Mouse (Mus musculus) adrenal gland, postnatal 0 days (tissue): ENCODE measurements around the gene Trmt1l. TPM values are rescaled to one million over a fixed set of nuclear protein-coding genes. Genes with fewer than 3 reads are reported as not detected.

Experiments used
- microRNA-seq: library from miRNA; unstranded; fragments of <30 nt; microRNA quantifications from one replicate; pipeline ENCODE4, GENCODE M21; 2016; ENCODE audit warnings: borderline replicate concordance; ENCODE audit not compliant: insufficient number of aligned reads
- polyA plus RNA-seq: library from polyadenylated mRNA; unstranded; fragments of >200 nt; fragmentation: Nextera tagmentation; extraction: Ambion mirVana; gene quantifications from 2 replicates; pipeline ENCODE4 v1.2.1, GENCODE M21; 2015

The Trmt1l gene
- 16.0 and 25.7 TPM in 2 replicates for polyA plus RNA-seq

DNA sequence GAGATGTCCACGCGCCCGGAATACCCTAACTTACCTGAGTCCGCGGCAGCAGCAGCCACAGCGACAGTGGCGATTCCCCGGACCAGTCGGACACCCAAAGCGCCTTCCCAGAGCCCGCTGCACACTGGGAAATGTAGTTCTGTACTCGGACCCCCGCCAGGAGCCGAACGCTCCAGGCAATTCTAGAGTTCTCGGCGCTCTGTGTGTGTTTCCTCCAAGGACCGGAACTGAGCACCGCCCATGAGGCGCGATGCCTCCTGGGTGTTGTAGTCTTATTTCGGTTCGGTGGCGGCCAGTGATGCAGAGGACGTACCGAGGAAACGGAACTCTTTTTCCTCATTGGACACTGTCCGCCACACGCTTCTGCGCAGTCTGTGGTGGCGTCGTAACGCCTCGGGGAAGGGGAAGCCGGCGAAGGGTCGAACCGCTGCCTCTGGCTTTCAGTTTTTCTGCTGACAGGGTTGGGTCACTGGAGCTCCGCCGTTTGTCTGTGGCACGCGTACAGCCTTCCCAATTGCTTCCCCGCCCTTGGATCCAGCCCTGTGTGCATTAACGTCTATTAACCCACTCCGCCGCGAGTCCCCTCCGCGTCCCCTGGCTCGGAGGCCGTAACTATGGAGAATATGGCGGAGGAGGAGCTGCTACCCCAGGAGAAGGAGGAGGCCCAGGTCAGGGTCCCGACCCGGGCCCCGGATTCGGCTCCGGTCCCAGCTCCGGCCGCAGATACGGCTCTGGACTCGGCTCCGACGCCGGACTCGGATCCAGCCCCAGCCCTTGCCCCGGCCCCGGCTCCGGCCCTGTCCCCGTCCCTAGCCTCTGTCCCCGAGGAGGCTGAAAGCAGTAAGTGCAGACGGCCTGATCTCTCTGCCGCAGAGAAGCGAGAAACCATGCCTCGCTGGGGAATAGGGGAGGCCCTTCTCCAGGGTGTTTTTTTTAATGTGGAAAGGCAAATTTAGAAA is at the start of gene Trmt1l, which contains the start of gene Swt1:
Trmt1l (plus strand) TSS at position 280 of the 959 bp plus-strand sequence.
Swt1 (minus strand) TSS at position 193 of the 959 bp plus-strand sequence.

DNA sequence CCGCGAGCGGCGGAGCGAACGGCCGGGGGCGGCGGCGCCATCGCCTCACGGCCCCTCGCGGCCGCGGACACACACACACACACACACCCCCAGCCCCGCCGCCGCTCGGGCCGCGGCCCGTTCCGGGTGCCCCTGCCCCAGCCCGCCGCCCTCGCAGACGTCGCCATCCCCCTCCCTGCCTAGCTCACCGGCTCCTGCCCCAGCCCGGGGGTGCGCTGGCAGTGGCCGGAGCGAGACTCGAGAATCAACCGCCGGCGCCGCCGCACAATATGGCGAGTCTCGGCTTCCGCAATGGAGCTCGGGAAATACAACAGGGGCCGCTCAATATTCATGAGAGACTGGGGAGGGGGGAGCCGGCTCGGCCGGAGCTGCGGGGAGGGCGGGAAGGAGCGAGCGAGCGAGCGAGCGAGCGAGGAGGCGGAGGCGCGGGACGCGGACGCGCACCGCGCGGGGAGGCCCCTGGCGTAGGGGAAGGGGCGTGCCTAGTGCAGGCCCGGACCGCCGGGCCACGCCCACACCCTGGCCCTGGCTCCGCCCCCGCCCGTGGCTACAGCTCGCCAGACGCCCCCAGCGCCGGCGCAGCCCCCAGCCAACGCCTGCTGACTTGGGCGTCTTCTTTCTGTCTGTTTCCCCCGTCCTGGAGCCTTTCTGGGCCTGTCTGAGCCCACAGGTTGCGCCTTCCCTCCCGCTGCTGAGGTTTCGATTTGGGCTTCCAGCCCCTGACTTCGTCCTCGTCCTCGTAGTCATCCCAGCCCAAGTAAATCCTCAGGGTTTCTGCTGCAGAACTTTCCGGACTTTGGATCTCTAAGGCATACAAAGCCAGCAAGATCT is 72.4 kb downstream of the Trmt1l start, which contains the start of gene Rnf2:
Rnf2 (minus strand) TSS at position 425 of the 831 bp plus-strand sequence.

Small RNA genes lying within 50 kb of the gene (microRNA-seq; reads per million reads assigned to microRNA genes)
- gene Mir7682 = 1.1 reads per million

Other genes starting within 250 kb of the Trmt1l start
- gene Gm47985, start 246.0 kb upstream of the Trmt1l start, polyA plus RNA-seq = 0.19 TPM in 1 of 2 replicates, not detected in the other
- gene Gm8947, start 236.2 kb upstream of the Trmt1l start, polyA plus RNA-seq = 0.08 TPM in 1 of 2 replicates, not detected in the other
- not detected in 2 replicates for gene Gm47995, start 230.1 kb upstream of the Trmt1l start, polyA plus RNA-seq
- gene 3110040M04Rik, start 224.4 kb upstream of the Trmt1l start, polyA plus RNA-seq = not detected in 2 replicates
- not detected in 2 replicates for gene Gm47996, start 218.4 kb upstream of the Trmt1l start, polyA plus RNA-seq
- gene Ivns1abp, start 84.1 kb upstream of the Trmt1l start, polyA plus RNA-seq = 57.6 and 91.5 TPM in 2 replicates
- 24.9 and 41.9 TPM in 2 replicates for gene Swt1, start 87 bp upstream of the Trmt1l start, polyA plus RNA-seq
- gene Rnf2, start 72.4 kb downstream of the Trmt1l start, polyA plus RNA-seq = 55.9 and 84.1 TPM in 2 replicates
- 20.7 and 47.9 TPM in 2 replicates for gene Fam129a, start 142.6 kb downstream of the Trmt1l start, polyA plus RNA-seq